Mouse (Mus musculus): ENCODE measurements around the gene Fancl. TPM values are rescaled to one million over a fixed set of nuclear protein-coding genes. Genes with fewer than 3 reads are reported as not detected.

The Fancl gene
- total and polyA plus RNA-seq, 3 experiments, result 1.6 to 9.1 (median 7.6) TPM

- no peak for DNase-seq
- Histone ChIP-seq H3K4me3 (no peak overlapping the region), H3K36me3 (ENCODE audit: control insufficient read depth, insufficient read depth, low read length) (no peaks in the 10 kb centered on the region), H3K4me1 (ENCODE audit: control insufficient read depth, insufficient read depth, low read length) (no peaks in the 10 kb centered on the region), H3K79me2 (replicated peaks; ENCODE audit: control insufficient read depth, insufficient read depth, low read length) (no peaks in the 10 kb centered on the region), H3K27me3 (ENCODE audit: control insufficient read depth, insufficient read depth, low read length) (no peaks in the 10 kb centered on the region), H3K27ac (no peak overlapping the region), H3K9ac (ENCODE audit: low read depth, low read length) (no peak overlapping the region)
- 53% methylated on average over 6 of the region's 6 CpGs for WGBS
- intact Hi-C loops (cut with DNase I), result loop anchor here (10.0 kb wide), 1 partner anchor 213 kb away; the partner anchor contains the start of genes Gm6899 and Vrk2
- TF ChIP-seq POLR2A (IDR thresholded peaks at IDR 0.05; ENCODE audit: insufficient read depth, low read depth, low read length) (no peak), CTCF (IDR thresholded peaks at IDR 0.05) (no peak), EP300 (IDR thresholded peaks at IDR 0.05; ENCODE audit: insufficient read depth, low read depth, low read length) (no peak)
Measured at GRCm38 (mm10) chr11:26381499-26381898, 4.4 kb upstream of the Fancl start.

GRCm38 (mm10) chr11:26386678-26387077 lies 743 bp downstream of the Fancl start:
- peak overlapping the region; percentile 90; the same call in 1 of the 2 replicates for H3K27ac ChIP-seq
- peak overlapping the region; percentile 72 for H3K4me3 ChIP-seq
- no peaks in the 10 kb centered on the region for H3K4me1 ChIP-seq (ENCODE audit: control insufficient read depth, insufficient read depth, low read length)
- H3K27me3 ChIP-seq (ENCODE audit: control insufficient read depth, insufficient read depth, low read length), result no peaks in the 10 kb centered on the region
- H3K79me2 ChIP-seq (replicated peaks; ENCODE audit: control insufficient read depth, insufficient read depth, low read length), result no peaks in the 10 kb centered on the region
- DNase-seq, result no peak
- H3K9ac ChIP-seq (ENCODE audit: low read depth, low read length), result no peak overlapping the region
- TF ChIP-seq CTCF (IDR thresholded peaks at IDR 0.05), result no peak
- no peak for TF ChIP-seq EP300 (IDR thresholded peaks at IDR 0.05; ENCODE audit: insufficient read depth, low read depth, low read length)
- TF ChIP-seq POLR2A (IDR thresholded peaks at IDR 0.05; ENCODE audit: insufficient read depth, low read depth, low read length), result no peak
- H3K36me3 ChIP-seq (ENCODE audit: control insufficient read depth, insufficient read depth, low read length), result no peaks in the 10 kb centered on the region
- WGBS, result 60% methylated on average over 2 of the region's 2 CpGs
- intact Hi-C loops (cut with DNase I), result loop anchor here (10.0 kb wide), 1 partner anchor 208 kb away; the partner anchor contains the start of genes Gm6899 and Vrk2

GRCm38 (mm10) chr11:26387087-26387611 lies 1.2 kb downstream of the Fancl start:
- peak overlapping the region; percentile 72 for H3K4me3 ChIP-seq
- H3K9ac ChIP-seq (ENCODE audit: low read depth, low read length), result peak overlapping the region; percentile 90
- intact Hi-C loops (cut with DNase I), result loop anchor here (10.0 kb wide), 1 partner anchor 208 kb away; the partner anchor contains the start of genes Gm6899 and Vrk2
- no peaks in the 10 kb centered on the region for H3K4me1 ChIP-seq (ENCODE audit: control insufficient read depth, insufficient read depth, low read length)
- no peaks in the 10 kb centered on the region for H3K27me3 ChIP-seq (ENCODE audit: control insufficient read depth, insufficient read depth, low read length)
- peak; percentile 85 for TF ChIP-seq POLR2A (IDR thresholded peaks at IDR 0.05; ENCODE audit: insufficient read depth, low read depth, low read length)
- TF ChIP-seq EP300 (IDR thresholded peaks at IDR 0.05; ENCODE audit: insufficient read depth, low read depth, low read length), result no peak
- peak; percentile 65 for TF ChIP-seq CTCF (IDR thresholded peaks at IDR 0.05)
- peak; percentile 93 to 95 for DNase-seq
- 1% methylated on average over 42 of the region's 42 CpGs for WGBS
- no peaks in the 10 kb centered on the region for H3K79me2 ChIP-seq (replicated peaks; ENCODE audit: control insufficient read depth, insufficient read depth, low read length)
- peak overlapping the region; percentile 90 for H3K27ac ChIP-seq
- H3K36me3 ChIP-seq (ENCODE audit: control insufficient read depth, insufficient read depth, low read length), result no peaks in the 10 kb centered on the region

- no peak overlapping the region for H3K4me3 ChIP-seq
- H3K36me3 ChIP-seq (ENCODE audit: control insufficient read depth, insufficient read depth, low read length), result no peaks in the 10 kb centered on the region
- H3K27me3 ChIP-seq (ENCODE audit: control insufficient read depth, insufficient read depth, low read length), result no peaks in the 10 kb centered on the region
- TF ChIP-seq POLR2A (IDR thresholded peaks at IDR 0.05; ENCODE audit: insufficient read depth, low read depth, low read length) (no peak), CTCF (IDR thresholded peaks at IDR 0.05) (no peak), EP300 (IDR thresholded peaks at IDR 0.05; ENCODE audit: insufficient read depth, low read depth, low read length) (no peak)
- no peak for DNase-seq
- H3K27ac ChIP-seq, result no peak overlapping the region
- WGBS, result 52% methylated on average over 3 of the region's 3 CpGs
- H3K4me1 ChIP-seq (ENCODE audit: control insufficient read depth, insufficient read depth, low read length), result no peaks in the 10 kb centered on the region
- no peaks in the 10 kb centered on the region for H3K79me2 ChIP-seq (replicated peaks; ENCODE audit: control insufficient read depth, insufficient read depth, low read length)
- no peak overlapping the region for H3K9ac ChIP-seq (ENCODE audit: low read depth, low read length)
- intact Hi-C loops (cut with DNase I), result no loop called here
Measured at GRCm38 (mm10) chr11:26395561-26395960, 9.6 kb downstream of the Fancl start.

- Histone ChIP-seq H3K27me3 (ENCODE audit: control insufficient read depth, insufficient read depth, low read length) (no peaks in the 10 kb centered on the region), H3K4me3 (no peak overlapping the region), H3K36me3 (ENCODE audit: control insufficient read depth, insufficient read depth, low read length) (no peaks in the 10 kb centered on the region), H3K27ac (no peak overlapping the region), H3K79me2 (replicated peaks; ENCODE audit: control insufficient read depth, insufficient read depth, low read length) (no peaks in the 10 kb centered on the region), H3K4me1 (ENCODE audit: control insufficient read depth, insufficient read depth, low read length) (no peaks in the 10 kb centered on the region), H3K9ac (ENCODE audit: low read depth, low read length) (no peak overlapping the region)
- no peak for DNase-seq
- intact Hi-C loops (cut with DNase I), result no loop called here
- TF ChIP-seq EP300 (IDR thresholded peaks at IDR 0.05; ENCODE audit: insufficient read depth, low read depth, low read length) (no peak), POLR2A (IDR thresholded peaks at IDR 0.05; ENCODE audit: insufficient read depth, low read depth, low read length) (no peak), CTCF (IDR thresholded peaks at IDR 0.05) (no peak)
- WGBS, result 95% methylated on average over 3 of the region's 3 CpGs
Measured at GRCm38 (mm10) chr11:26412972-26413371, 27.0 kb downstream of the Fancl start.

GRCm38 (mm10) chr11:26421472-26421871 lies 35.5 kb downstream of the Fancl start:
- H3K79me2 ChIP-seq (replicated peaks; ENCODE audit: control insufficient read depth, insufficient read depth, low read length), result no peaks in the 10 kb centered on the region
- H3K27ac ChIP-seq, result no peak overlapping the region
- no peaks in the 10 kb centered on the region for H3K36me3 ChIP-seq (ENCODE audit: control insufficient read depth, insufficient read depth, low read length)
- 74% methylated on average over 2 of the region's 2 CpGs for WGBS
- no peaks in the 10 kb centered on the region for H3K27me3 ChIP-seq (ENCODE audit: control insufficient read depth, insufficient read depth, low read length)
- intact Hi-C loops (cut with DNase I), result no loop called here
- DNase-seq, result no peak
- TF ChIP-seq CTCF (IDR thresholded peaks at IDR 0.05) (no peak), POLR2A (IDR thresholded peaks at IDR 0.05; ENCODE audit: insufficient read depth, low read depth, low read length) (no peak), EP300 (IDR thresholded peaks at IDR 0.05; ENCODE audit: insufficient read depth, low read depth, low read length) (no peak)
- H3K9ac ChIP-seq (ENCODE audit: low read depth, low read length), result no peak overlapping the region
- no peak overlapping the region for H3K4me3 ChIP-seq
- no peaks in the 10 kb centered on the region for H3K4me1 ChIP-seq (ENCODE audit: control insufficient read depth, insufficient read depth, low read length)

All from heart, adult 2 months (tissue).